In genomic region chr8:119668447-119668846, GRCm38 (mm10) we compare ENCODE assay signal across 34 mouse cellular contexts. TPM values are rescaled to one million over a fixed set of nuclear protein-coding genes. Genes with fewer than 3 reads are reported as not detected.
A peak's percentile ranks its signal among the peaks of the same experiment; 100 is the strongest.
DNase-seq lines count a peak whose midpoint lies in the region; ATAC-seq and TF ChIP-seq lines count a peak whose summit lies in the region.
"Had no signal": no experiment of that assay in that cellular context is flagged by ENCODE, and none has a peak within 500 bp of the region (broad histone marks: within the 10 kb centered on the region; RNA-seq: fewer than 3 reads in every experiment).

No protein-coding gene starts in this region.

- H3K27me3 ChIP-seq in hindbrain, embryonic 10.5 days (ENCODE audit: insufficient read depth, poor library complexity, severe bottlenecking): peaks cover 24% of the 10 kb centered on the region
- H3K27me3 ChIP-seq in hindbrain, embryonic 16.5 days (replicated peaks; ENCODE audit: control insufficient read depth, insufficient read depth, low read length): no peaks in the 10 kb centered on the region
- H3K27me3 ChIP-seq in intestine, embryonic 14.5 days (replicated peaks; ENCODE audit: control insufficient read depth, insufficient read depth, low read length): no peaks in the 10 kb centered on the region
- no peaks in the 10 kb centered on the region for H3K27me3 ChIP-seq in small intestine, adult 2 months (ENCODE audit: control insufficient read depth, insufficient read depth, low read length)
- H3K27me3 ChIP-seq: heart, embryonic 15.5 days; hindbrain, embryonic 12.5 days had no signal

- ATAC-seq in hindbrain, embryonic 16.5 days: no peak
- peak; percentile 18; the same call in 1 of the 2 replicates for ATAC-seq in intestine, embryonic 14.5 days (replicated peaks; ENCODE audit: low FRiP score, low TSS enrichment, low read depth)
- ATAC-seq: forebrain, postnatal 0 days had no signal

- WGBS in hindbrain, embryonic 10.5 days: 69% methylated on average over 9 of the region's 9 CpGs
- 60% methylated on average over 9 of the region's 9 CpGs for WGBS in hindbrain, embryonic 16.5 days
- WGBS in intestine, embryonic 14.5 days: 63% methylated on average over 9 of the region's 9 CpGs
- 27% methylated on average over 9 of the region's 9 CpGs for WGBS in small intestine, adult 2 months

- H3K4me1 ChIP-seq in hindbrain, embryonic 10.5 days (replicated peaks): peaks cover 60% of the 10 kb centered on the region
- H3K4me1 ChIP-seq in hindbrain, embryonic 16.5 days (ENCODE audit: control insufficient read depth, insufficient read depth, low read depth, low read length): peaks cover 3% of the 10 kb centered on the region; the same call in 1 of the 2 replicates
- H3K4me1 ChIP-seq in intestine, embryonic 14.5 days (replicated peaks; ENCODE audit: control insufficient read depth, insufficient read depth, low read length): peaks cover 18% of the 10 kb centered on the region
- H3K4me1 ChIP-seq in small intestine, adult 2 months (ENCODE audit: control insufficient read depth, insufficient read depth, insufficient read length, low read length): peaks cover 26% of the 10 kb centered on the region
- H3K4me1 ChIP-seq: hindbrain, embryonic 12.5 days had no signal

- no peak overlapping the region for H3K9ac ChIP-seq in hindbrain, embryonic 16.5 days (ENCODE audit: low read depth, low read length)
- H3K9ac ChIP-seq in intestine, embryonic 14.5 days (ENCODE audit: low read length): no peak overlapping the region
- H3K9ac ChIP-seq: forebrain, postnatal 0 days; heart, embryonic 15.5 days; hindbrain, embryonic 12.5 days; liver, embryonic 15.5 days; lung, embryonic 14.5 days; neural tube, embryonic 15.5 days had no signal

- DNase-seq in adrenal gland, postnatal 25 days: peak; percentile 20
- no peak for DNase-seq in adrenal gland, adult 2 months
- no peak for DNase-seq in hindbrain, embryonic 10.5 days (ENCODE audit: low spot score)
- no peak for DNase-seq in intestine, embryonic 14.5 days (ENCODE audit: low spot score)
- DNase-seq in kidney, adult 11 months: no peak
- DNase-seq in left cerebral cortex, adult 9 months (ENCODE audit: low spot score in 2 of 2): no peak
- DNase-seq: cerebellum, adult 8-10 months; cerebellum, postnatal 25 days; forebrain, postnatal 0 days; gastrocnemius, postnatal 10 days; kidney, adult 8-10 months; kidney, postnatal 4 days; lung, embryonic 14.5 days; lung, postnatal 36 days; midbrain, embryonic 14.5 days; retina, postnatal 1 day; right cerebral cortex, postnatal 14 days; thymus, postnatal 14 days had no signal

- no peak for TF ChIP-seq POLR2A in small intestine, adult 2 months (IDR thresholded peaks at IDR 0.05; ENCODE audit: low read depth, low read length)

- 0 out of 2 replicates have a peak overlapping the region, but pooled peaks have one; percentile 13 for H3K27ac ChIP-seq in hindbrain, embryonic 10.5 days
- no peak overlapping the region for H3K27ac ChIP-seq in hindbrain, embryonic 16.5 days (ENCODE audit: low read depth, low read length)
- no peak overlapping the region for H3K27ac ChIP-seq in intestine, embryonic 14.5 days (ENCODE audit: low read depth)
- peak overlapping the region; percentile 20; the same call in 1 of the 2 replicates for H3K27ac ChIP-seq in small intestine, adult 2 months (ENCODE audit: insufficient read depth, low read depth, low read length)
- H3K27ac ChIP-seq: heart, embryonic 15.5 days; hindbrain, embryonic 12.5 days; kidney, postnatal 0 days; liver, embryonic 15.5 days; neural tube, embryonic 15.5 days had no signal

- H3K9me3 ChIP-seq in hindbrain, embryonic 10.5 days: no peaks in the 10 kb centered on the region
- no peaks in the 10 kb centered on the region for H3K9me3 ChIP-seq in hindbrain, embryonic 16.5 days (ENCODE audit: control insufficient read depth, low read length)
- no peaks in the 10 kb centered on the region for H3K9me3 ChIP-seq in intestine, embryonic 14.5 days (ENCODE audit: control insufficient read depth, low read length)
- H3K9me3 ChIP-seq: G1E; heart, embryonic 15.5 days; hindbrain, embryonic 12.5 days; liver, embryonic 15.5 days; neural tube, embryonic 15.5 days had no signal

- H3K4me2 ChIP-seq in hindbrain, embryonic 16.5 days (ENCODE audit: low read length): no peak overlapping the region
- no peak overlapping the region for H3K4me2 ChIP-seq in intestine, embryonic 14.5 days (ENCODE audit: low read length)
- H3K4me2 ChIP-seq: heart, embryonic 15.5 days; hindbrain, embryonic 12.5 days; liver, embryonic 15.5 days; lung, embryonic 14.5 days; neural tube, embryonic 15.5 days had no signal

- H3K36me3 ChIP-seq in hindbrain, embryonic 10.5 days: no peaks in the 10 kb centered on the region
- H3K36me3 ChIP-seq in hindbrain, embryonic 16.5 days (ENCODE audit: control insufficient read depth, insufficient read depth, low read length): no peaks in the 10 kb centered on the region
- H3K36me3 ChIP-seq in intestine, embryonic 14.5 days (ENCODE audit: control insufficient read depth, insufficient read depth, low read length): no peaks in the 10 kb centered on the region
- H3K36me3 ChIP-seq in small intestine, adult 2 months (ENCODE audit: control insufficient read depth, insufficient read depth, low read length): no peaks in the 10 kb centered on the region
- H3K36me3 ChIP-seq: G1E; heart, embryonic 15.5 days; hindbrain, embryonic 12.5 days; liver, embryonic 15.5 days; neural tube, embryonic 15.5 days had no signal

- no peak overlapping the region for H3K4me3 ChIP-seq in hindbrain, embryonic 10.5 days
- no peak overlapping the region for H3K4me3 ChIP-seq in hindbrain, embryonic 16.5 days (ENCODE audit: low read length)
- no peak overlapping the region for H3K4me3 ChIP-seq in intestine, embryonic 14.5 days (ENCODE audit: low read depth, low read length)
- no peak overlapping the region for H3K4me3 ChIP-seq in small intestine, adult 2 months (ENCODE audit: low read depth, low read length)
- H3K4me3 ChIP-seq: heart, embryonic 15.5 days; hindbrain, embryonic 12.5 days; liver, embryonic 15.5 days; neural tube, embryonic 15.5 days had no signal

- TF ChIP-seq CTCF in small intestine, adult 2 months (IDR thresholded peaks at IDR 0.05; ENCODE audit: extremely low read depth, insufficient read length, insufficient replicate concordance, low read depth, low read length): no peak

RNA-seq across cellular contexts. Expression of gene Wfdc1, which starts 2.3 kb away (rescaled TPM):
- total RNA-seq in adrenal gland, postnatal 25 days (2021): 4.6 and 6.1 TPM in 2 replicates
- 10 to 100 TPM; 17.0 to 21.0 TPM for total RNA-seq in adrenal gland, adult 2 months (2021)
- 41.3 and 51.7 TPM in 2 replicates for polyA plus RNA-seq in adrenal gland, adult 2 months (2012; rRNA removed)
- polyA plus RNA-seq in hindbrain, embryonic 10.5 days (2016; fragmentation: Nextera tagmentation; extraction: Ambion mirVana): 9.6 and 11.6 TPM in 2 replicates
- 7.1 and 8.3 TPM in 2 replicates for polyA plus RNA-seq in hindbrain, embryonic 16.5 days (2015; fragmentation: Nextera tagmentation; extraction: Ambion mirVana)
- 4.1 and 4.6 TPM in 2 replicates for polyA plus RNA-seq in intestine, embryonic 14.5 days (2014; fragmentation: Nextera tagmentation; extraction: Ambion mirVana)
- 33.8 and 34.5 TPM in 2 replicates for polyA plus RNA-seq in small intestine, adult 2 months (2012; rRNA removed)
- total RNA-seq: G1E; granulocyte monocyte progenitor cell, adult 5-6 weeks; megakaryocyte, adult 5-6 weeks had no signal
- polyA plus RNA-seq: G1E; limb, embryonic 11.5 days had no signal

RNA-seq across cellular contexts. Expression of gene Atp2c2, which starts 31.4 kb away (rescaled TPM):
- 0.67 and 0.95 TPM in 2 replicates for total RNA-seq in adrenal gland, postnatal 25 days (2021)
- under 1 TPM; 0.24 to 0.46 TPM for total RNA-seq in adrenal gland, adult 2 months (2021)
- polyA plus RNA-seq in adrenal gland, adult 2 months (2012; rRNA removed): not detected in 2 replicates
- 1.4 TPM in 2 replicates for polyA plus RNA-seq in hindbrain, embryonic 10.5 days (2016; fragmentation: Nextera tagmentation; extraction: Ambion mirVana)
- polyA plus RNA-seq in hindbrain, embryonic 16.5 days (2015; fragmentation: Nextera tagmentation; extraction: Ambion mirVana): 0.49 and 0.75 TPM in 2 replicates
- 3.1 and 3.6 TPM in 2 replicates for polyA plus RNA-seq in intestine, embryonic 14.5 days (2014; fragmentation: Nextera tagmentation; extraction: Ambion mirVana)
- 3.0 and 4.8 TPM in 2 replicates for polyA plus RNA-seq in small intestine, adult 2 months (2012; rRNA removed)
- total RNA-seq: forebrain, postnatal 0 days; G1E; gastrocnemius, postnatal 10 days; granulocyte monocyte progenitor cell, adult 5-6 weeks; heart, postnatal 25 days; liver, adult 2 months; megakaryocyte, adult 5-6 weeks had no signal
- polyA plus RNA-seq: G1E; liver, adult 2 months had no signal

RNA-seq across cellular contexts. Expression of gene Kcng4, which starts 33.0 kb away (rescaled TPM):
- total RNA-seq in adrenal gland, postnatal 25 days (2021): 0.30 and 0.52 TPM in 2 replicates
- under 1 TPM; 0.45 to 0.66 TPM for total RNA-seq in adrenal gland, adult 2 months (2021)
- 1.2 and 1.6 TPM in 2 replicates for polyA plus RNA-seq in adrenal gland, adult 2 months (2012; rRNA removed)
- 0.16 and 0.29 TPM in 2 replicates for polyA plus RNA-seq in hindbrain, embryonic 10.5 days (2016; fragmentation: Nextera tagmentation; extraction: Ambion mirVana)
- polyA plus RNA-seq in hindbrain, embryonic 16.5 days (2015; fragmentation: Nextera tagmentation; extraction: Ambion mirVana): 0.13 and 0.14 TPM in 2 replicates
- 0.11 TPM in 2 replicates for polyA plus RNA-seq in intestine, embryonic 14.5 days (2014; fragmentation: Nextera tagmentation; extraction: Ambion mirVana)
- polyA plus RNA-seq in small intestine, adult 2 months (2012; rRNA removed): 0.38 and 0.82 TPM in 2 replicates
- total RNA-seq: granulocyte monocyte progenitor cell, adult 5-6 weeks; megakaryocyte, adult 5-6 weeks had no signal
- polyA plus RNA-seq: embryonic facial prominence, embryonic 11.5 days; G1E; heart, embryonic 15.5 days; hindbrain, embryonic 12.5 days; limb, embryonic 11.5 days; liver, adult 2 months; liver, embryonic 15.5 days; lung, embryonic 14.5 days had no signal

RNA-seq across cellular contexts. Expression of gene Adad2, which starts 55.9 kb away (rescaled TPM):
- total RNA-seq in adrenal gland, postnatal 25 days (2021): not detected in 2 replicates
- not detected for total RNA-seq in adrenal gland, adult 2 months (2021)
- not detected in 2 replicates for polyA plus RNA-seq in adrenal gland, adult 2 months (2012; rRNA removed)
- polyA plus RNA-seq in hindbrain, embryonic 10.5 days (2016; fragmentation: Nextera tagmentation; extraction: Ambion mirVana): 0.16 and 0.41 TPM in 2 replicates
- 0.23 and 0.29 TPM in 2 replicates for polyA plus RNA-seq in hindbrain, embryonic 16.5 days (2015; fragmentation: Nextera tagmentation; extraction: Ambion mirVana)
- polyA plus RNA-seq in intestine, embryonic 14.5 days (2014; fragmentation: Nextera tagmentation; extraction: Ambion mirVana): 0.09 TPM in 1 of 2 replicates, not detected in the other
- 0.27 and 0.96 TPM in 2 replicates for polyA plus RNA-seq in small intestine, adult 2 months (2012; rRNA removed)
- total RNA-seq: forebrain, postnatal 0 days; G1E; gastrocnemius, postnatal 10 days; granulocyte monocyte progenitor cell, adult 5-6 weeks; heart, postnatal 25 days; liver, adult 2 months; megakaryocyte, adult 5-6 weeks had no signal
- polyA plus RNA-seq: G1E; heart, embryonic 15.5 days; kidney, postnatal 0 days; liver, adult 2 months; liver, embryonic 15.5 days; lung, embryonic 14.5 days; spleen, adult 2 months; urinary bladder, adult 2 months had no signal

Comparison
In these comparisons a context has a peak if more than half of its experiments do, and no peak if none do; other contexts are left out.
1. H3K27ac ChIP-seq: peak in hindbrain, embryonic 10.5 days (single experiment) and small intestine, adult 2 months (single experiment); none in hindbrain, embryonic 16.5 days (single experiment) and intestine, embryonic 14.5 days (single experiment).